Mouse (Mus musculus) forebrain, postnatal 0 days (tissue): ENCODE data around the gene B3gnt2. TPM values are rescaled to one million over a fixed set of nuclear protein-coding genes. Genes with fewer than 3 reads are reported as not detected.

Source experiments
- ATAC-seq: fragments of 200-750 bp; cut with Nextera tagmentation; 2 replicates; pipeline ENCODE4 v1.8.0; 2017; ENCODE audit warnings: mild to moderate bottlenecking, moderate library complexity
- DNase-seq: peaks from one replicate; pipeline ENCODE4 v3.0.0-alpha.2; 2015
- H3K27ac ChIP-seq: fragments of 300-500 bp; sonication (generic); 2 replicates; pipeline ENCODE4 v1.5.1; 2014; ENCODE audit warnings: low read depth, mild to moderate bottlenecking, antibody characterized with exemption, low read length, moderate library complexity, mixed read lengths
- H3K27me3 ChIP-seq: fragments of 300-500 bp; sonication (generic); 2 replicates; pipeline ENCODE4 v1.6.1; 2014; ENCODE audit warnings: mild to moderate bottlenecking, low read length, mixed read lengths; ENCODE audit not compliant: insufficient read depth
- H3K36me3 ChIP-seq: fragments of 300-500 bp; sonication (generic); 2 replicates; pipeline ENCODE4 v1.6.1; 2014; ENCODE audit warnings: mild to moderate bottlenecking, moderate library complexity; ENCODE audit not compliant: insufficient read depth
- H3K4me1 ChIP-seq: fragments of 300-500 bp; sonication (generic); 2 replicates; pipeline ENCODE4 v1.6.1; 2014; ENCODE audit warnings: antibody characterized with exemption; ENCODE audit not compliant: insufficient read depth
- H3K4me2 ChIP-seq: fragments of 300-500 bp; sonication (generic); 2 replicates; pipeline ENCODE4 v1.6.1; 2014; ENCODE audit warnings: low read depth, mild to moderate bottlenecking, moderate library complexity
- H3K4me3 ChIP-seq: fragments of 300-500 bp; sonication (generic); 2 replicates; pipeline ENCODE4 v1.5.1; 2014; ENCODE audit warnings: low read depth, low read length, mixed read lengths
- H3K9ac ChIP-seq: fragments of 300-500 bp; sonication (generic); 2 replicates; pipeline ENCODE4 v1.6.1; 2014; ENCODE audit warnings: mild to moderate bottlenecking
- H3K9me3 ChIP-seq: fragments of 300-500 bp; sonication (generic); 2 replicates; pipeline ENCODE4 v1.6.1; 2016; ENCODE audit warnings: low read length
- CTCF ChIP-seq: sonication (generic); IDR thresholded peaks from 2 replicates; pipeline ENCODE4 v1.5.1; 2016; ENCODE audit warnings: antibody characterized with exemption, control low read depth, low read depth
- WGBS: fragments of 180-500 bp; shearing (Covaris S2); extraction: QIAGEN DNeasy Blood & Tissue Kit; methylation state at CpG from one replicate; pipeline ENCODE4 v1.1.7; 2014; 5-methylcytosine and 5-hydroxymethylcytosine counted together
- polyA plus RNA-seq: library from polyadenylated mRNA; unstranded; fragments of >200 nt; fragmentation: Nextera tagmentation; extraction: Ambion mirVana; gene quantifications from 2 replicates; pipeline ENCODE4 v1.2.1, GENCODE M21; 2015
- total RNA-seq: library from RNA; depleted of rRNA; stranded (reverse); fragments of >200 nt; gene quantifications from 2 replicates; pipeline ENCODE4 v1.2.3, GENCODE M21; 2014

The B3gnt2 gene
- total and polyA plus RNA-seq, 2 experiments from 2014 or later = 3.0 to 6.7 TPM

- Histone ChIP-seq H3K9ac (peak overlapping the region; percentile 56), H3K27ac (no peak overlapping the region), H3K36me3 (no peaks in the 10 kb centered on the region), H3K4me2 (peak overlapping the region; percentile 98), H3K27me3 (peaks cover 34% of the 10 kb centered on the region), H3K4me3 (peak overlapping the region; percentile 74), H3K9me3 (no peaks in the 10 kb centered on the region), H3K4me1 (peaks cover 11% of the 10 kb centered on the region; the same call in 1 of the 2 replicates)
- peak; percentile 76 for DNase-seq
- ATAC-seq = peak; percentile 88
- peak; percentile 13; the same call in 1 of the 2 replicates for TF ChIP-seq CTCF
- 3% methylated on average over 54 of the region's 55 CpGs for WGBS
Measured at GRCm38 (mm10) chr11:22859633-22860334, 977 bp downstream of the B3gnt2 start.

- TF ChIP-seq CTCF = no peak
- Histone ChIP-seq H3K4me2 (peak overlapping the region; percentile 98), H3K9ac (peak overlapping the region; percentile 56), H3K4me3 (peak overlapping the region; percentile 74), H3K4me1 (peaks cover 11% of the 10 kb centered on the region; the same call in 1 of the 2 replicates), H3K27me3 (peaks cover 34% of the 10 kb centered on the region), H3K36me3 (no peaks in the 10 kb centered on the region), H3K9me3 (no peaks in the 10 kb centered on the region), H3K27ac (no peak overlapping the region)
- ATAC-seq (peak; percentile 61), DNase-seq (no peak)
- 7% methylated on average over 37 of the region's 41 CpGs for WGBS
Measured at GRCm38 (mm10) chr11:22859301-22859632, 1.5 kb downstream of the B3gnt2 start.

GRCm38 (mm10) chr11:22858441-22859300 is 2.1 kb downstream of the B3gnt2 start:
- Histone ChIP-seq H3K9me3 (no peaks in the 10 kb centered on the region), H3K9ac (peak overlapping the region; percentile 56), H3K36me3 (no peaks in the 10 kb centered on the region), H3K4me3 (peak overlapping the region; percentile 74), H3K4me2 (peak overlapping the region; percentile 98), H3K27ac (no peak overlapping the region), H3K4me1 (peaks cover 11% of the 10 kb centered on the region; the same call in 1 of the 2 replicates), H3K27me3 (peaks cover 34% of the 10 kb centered on the region)
- TF ChIP-seq CTCF = no peak
- 3% methylated on average over 50 of the region's 50 CpGs for WGBS
- DNase-seq (no peak), ATAC-seq (peak; percentile 43; the same call in 1 of the 2 replicates)

GRCm38 (mm10) chr11:22857705-22858440 is 2.9 kb downstream of the B3gnt2 start:
- Histone ChIP-seq H3K27ac (no peak overlapping the region), H3K9me3 (no peaks in the 10 kb centered on the region), H3K4me1 (peaks cover 11% of the 10 kb centered on the region; the same call in 1 of the 2 replicates), H3K27me3 (peaks cover 34% of the 10 kb centered on the region), H3K36me3 (no peaks in the 10 kb centered on the region), H3K9ac (no peak overlapping the region), H3K4me3 (peak overlapping the region; percentile 74), H3K4me2 (peak overlapping the region; percentile 98)
- DNase-seq (peak; percentile 37), ATAC-seq (no peak)
- TF ChIP-seq CTCF = no peak
- WGBS = 20% methylated on average over 25 of the region's 25 CpGs

DNA sequence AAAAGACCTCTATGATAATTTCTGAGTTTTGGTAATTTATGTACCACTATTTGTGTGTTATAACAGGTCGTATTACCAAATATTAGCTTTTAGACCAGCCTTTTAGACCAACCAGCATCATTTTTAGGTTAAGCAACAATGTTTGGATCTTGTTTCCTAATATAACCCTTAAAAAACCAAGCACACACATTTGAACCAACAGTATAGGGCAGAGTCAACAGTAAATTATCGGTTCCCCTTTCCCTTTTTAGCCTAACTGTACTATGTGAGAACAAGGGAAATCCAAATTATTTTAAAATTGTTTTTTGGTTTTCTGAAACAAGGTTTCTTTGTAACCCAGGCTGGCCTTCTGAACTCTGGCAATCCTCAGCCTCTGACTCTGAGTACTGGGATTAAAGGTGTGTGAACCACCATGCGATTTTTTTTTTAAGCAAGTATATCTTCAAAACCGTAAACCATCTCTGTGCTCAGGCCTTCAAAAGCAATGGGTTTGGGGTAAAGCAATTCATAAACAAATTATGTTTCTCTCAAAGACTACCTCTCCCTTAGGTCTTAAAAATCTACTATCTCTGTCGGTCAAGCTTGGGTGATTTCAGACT is 3.6 kb downstream of the B3gnt2 start:
- H3K4me2 ChIP-seq = no peak overlapping the region
- 85% methylated on average over 5 of the region's 5 CpGs for WGBS
- ATAC-seq (no peak), DNase-seq (no peak)
- peaks cover 11% of the 10 kb centered on the region; the same call in 1 of the 2 replicates for H3K4me1 ChIP-seq
- no peak overlapping the region for H3K27ac ChIP-seq
- peaks cover 34% of the 10 kb centered on the region for H3K27me3 ChIP-seq
- no peaks in the 10 kb centered on the region for H3K36me3 ChIP-seq
- TF ChIP-seq CTCF = no peak
- no peak overlapping the region for H3K4me3 ChIP-seq
- no peaks in the 10 kb centered on the region for H3K9me3 ChIP-seq
- no peak overlapping the region for H3K9ac ChIP-seq

- Histone ChIP-seq H3K4me2 (no peak overlapping the region), H3K27ac (no peak overlapping the region), H3K4me3 (no peak overlapping the region), H3K9ac (no peak overlapping the region), H3K9me3 (no peaks in the 10 kb centered on the region), H3K36me3 (no peaks in the 10 kb centered on the region), H3K27me3 (peaks cover 34% of the 10 kb centered on the region), H3K4me1 (peaks cover 11% of the 10 kb centered on the region; the same call in 1 of the 2 replicates)
- ATAC-seq (no peak), DNase-seq (no peak)
- no peak for TF ChIP-seq CTCF
- 75% methylated on average over 3 of the region's 3 CpGs for WGBS
Measured at GRCm38 (mm10) chr11:22856371-22856965, 4.3 kb downstream of the B3gnt2 start.
